In the genomic region with DNA sequence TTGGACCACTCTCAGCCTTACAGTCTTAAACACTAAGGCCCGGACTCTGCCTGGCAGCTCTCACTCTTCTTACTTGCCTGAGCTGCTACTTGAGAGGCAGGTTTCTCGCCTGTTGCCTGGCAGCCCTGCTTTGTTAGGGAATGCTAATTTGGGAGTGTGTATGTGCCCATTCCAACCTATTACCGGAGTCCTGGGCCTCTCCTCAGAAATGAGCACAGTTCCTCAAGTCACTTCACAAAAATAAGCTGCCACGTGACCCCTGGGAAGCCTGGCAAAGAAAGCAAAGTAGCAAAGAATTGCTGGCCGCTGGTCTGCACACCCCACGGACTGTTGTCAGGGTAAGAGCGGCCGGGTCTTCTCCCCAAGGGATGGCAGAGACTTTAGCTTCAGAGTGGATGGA, we compare ENCODE assay signal across 10 mouse cellular contexts. TPM values are rescaled to one million over a fixed set of nuclear protein-coding genes. Genes with fewer than 3 reads are reported as not detected.
DNase-seq lines count a peak whose midpoint lies in the region; ATAC-seq and TF ChIP-seq lines count a peak whose summit lies in the region.
"Had no signal": no experiment of that assay in that cellular context is flagged by ENCODE, and none has a peak within 500 bp of the region (broad histone marks: within the 10 kb centered on the region; RNA-seq: fewer than 3 reads in every experiment).

No protein-coding gene starts in this region.

- no peak for DNase-seq in kidney, postnatal 10 days
- DNase-seq in brain, embryonic 14.5 days (ENCODE audit: low read depth), result peak; percentile 93
- no peak for DNase-seq in forebrain, embryonic 10.5 days (ENCODE audit: extremely low spot score, low spot score)
- DNase-seq in lung, postnatal 25 days (ENCODE audit: low spot score), result peak; percentile 58
- DNase-seq in adrenal gland, postnatal 4 days (ENCODE audit: low spot score in 2 of 2), result no peak
- DNase-seq in frontal cortex, postnatal 36 days (ENCODE audit: low spot score in 2 of 2), result no peak

- no peaks in the 10 kb centered on the region for H3K9me3 ChIP-seq in kidney, embryonic 16.5 days (ENCODE audit: low read length)
- no peaks in the 10 kb centered on the region for H3K9me3 ChIP-seq in forebrain, embryonic 10.5 days
- no peaks in the 10 kb centered on the region for H3K9me3 ChIP-seq in intestine, embryonic 15.5 days
- H3K9me3 ChIP-seq: liver, embryonic 15.5 days had no signal

- peak overlapping the region; percentile 42; the same call in 1 of the 2 replicates for H3K9ac ChIP-seq in kidney, embryonic 16.5 days (replicated peaks; ENCODE audit: low read length)
- H3K9ac ChIP-seq in intestine, embryonic 15.5 days, result no peak overlapping the region
- H3K9ac ChIP-seq: liver, embryonic 15.5 days had no signal

- peaks cover 34% of the 10 kb centered on the region for H3K4me1 ChIP-seq in kidney, embryonic 16.5 days (ENCODE audit: insufficient read depth, low read length)
- H3K4me1 ChIP-seq in forebrain, embryonic 10.5 days, result peaks cover 44% of the 10 kb centered on the region
- H3K4me1 ChIP-seq in intestine, embryonic 15.5 days (replicated peaks), result peaks cover 14% of the 10 kb centered on the region

- TF ChIP-seq POLR2A in brain, embryonic 14.5 days (IDR thresholded peaks at IDR 0.05; ENCODE audit: borderline replicate concordance, extremely low read depth, insufficient read depth, insufficient read length, poor library complexity, severe bottlenecking), result no peak

- no peak for TF ChIP-seq CTCF in brain, embryonic 14.5 days (IDR thresholded peaks at IDR 0.05; ENCODE audit: borderline replicate concordance, extremely low read depth, insufficient read depth, insufficient read length)

- 0 out of 2 replicates have a peak overlapping the region, but pooled peaks have one; percentile 47 for H3K27ac ChIP-seq in kidney, embryonic 16.5 days (ENCODE audit: low read length)
- H3K27ac ChIP-seq in forebrain, embryonic 10.5 days, result peak overlapping the region; percentile 72
- no peak overlapping the region for H3K27ac ChIP-seq in intestine, embryonic 15.5 days
- H3K27ac ChIP-seq: liver, embryonic 15.5 days had no signal

- H3K4me3 ChIP-seq in kidney, embryonic 16.5 days (ENCODE audit: low read length), result no peak overlapping the region
- H3K4me3 ChIP-seq in forebrain, embryonic 10.5 days, result no peak overlapping the region
- no peak overlapping the region for H3K4me3 ChIP-seq in intestine, embryonic 15.5 days (replicated peaks)
- H3K4me3 ChIP-seq: erythroblast, embryonic 14.5 days; liver, embryonic 15.5 days had no signal

- no peak for ATAC-seq in kidney, embryonic 16.5 days (ENCODE audit: low FRiP score, low TSS enrichment)
- no peak for ATAC-seq in intestine, embryonic 15.5 days

- H3K36me3 ChIP-seq in kidney, embryonic 16.5 days (ENCODE audit: insufficient read depth, low read length), result peaks cover 13% of the 10 kb centered on the region
- H3K36me3 ChIP-seq in forebrain, embryonic 10.5 days (replicated peaks), result peaks cover 33% of the 10 kb centered on the region
- peaks cover 2% of the 10 kb centered on the region; the same call in 1 of the 2 replicates for H3K36me3 ChIP-seq in intestine, embryonic 15.5 days
- H3K36me3 ChIP-seq: liver, embryonic 15.5 days had no signal

- no peaks in the 10 kb centered on the region for H3K27me3 ChIP-seq in kidney, embryonic 16.5 days (ENCODE audit: insufficient read depth, low read length)
- H3K27me3 ChIP-seq in forebrain, embryonic 10.5 days (ENCODE audit: poor library complexity, severe bottlenecking), result no peaks in the 10 kb centered on the region
- H3K27me3 ChIP-seq in intestine, embryonic 15.5 days (replicated peaks), result no peaks in the 10 kb centered on the region
- H3K27me3 ChIP-seq: liver, embryonic 15.5 days had no signal

- WGBS in kidney, embryonic 16.5 days, result 68% methylated on average over 8 of the region's 8 CpGs
- 51% methylated on average over 8 of the region's 8 CpGs for WGBS in forebrain, embryonic 10.5 days
- 80% methylated on average over 8 of the region's 8 CpGs for WGBS in intestine, embryonic 15.5 days

- H3K4me2 ChIP-seq in kidney, embryonic 16.5 days (replicated peaks; ENCODE audit: low read depth, low read length), result no peak overlapping the region
- no peak overlapping the region for H3K4me2 ChIP-seq in intestine, embryonic 15.5 days (replicated peaks)
- H3K4me2 ChIP-seq: liver, embryonic 15.5 days had no signal

RNA-seq across cellular contexts. Expression of gene Elk3, which starts 47.5 kb away (rescaled TPM):
- polyA plus RNA-seq in kidney, embryonic 16.5 days (2015; fragmentation: Nextera tagmentation; extraction: Ambion mirVana), result 41.3 and 45.6 TPM in 2 replicates
- 14.2 and 16.0 TPM in 2 replicates for polyA plus RNA-seq in brain, embryonic 14.5 days (2012; rRNA removed)
- polyA plus RNA-seq in forebrain, embryonic 10.5 days (2016; fragmentation: Nextera tagmentation; extraction: Ambion mirVana), result 13.1 and 14.5 TPM in 2 replicates
- 21.9 and 22.3 TPM in 2 replicates for polyA plus RNA-seq in intestine, embryonic 15.5 days (2015; fragmentation: Nextera tagmentation; extraction: Ambion mirVana)
- total RNA-seq in adrenal gland, postnatal 4 days (2021), result 10 to 100 TPM; 71.3 to 72.3 TPM

Comparison
In these comparisons a context has a peak if more than half of its experiments do, and no peak if none do; other contexts are left out.
1. DNase-seq: peak in brain, embryonic 14.5 days (single experiment) and lung, postnatal 25 days (single experiment); none in kidney, postnatal 10 days (single experiment), forebrain, embryonic 10.5 days (single experiment), adrenal gland, postnatal 4 days (0 of 2) and frontal cortex, postnatal 36 days (0 of 2).